Mouse (Mus musculus): Measurements from ENCODE around the gene Hoxc9. TPM values are rescaled to one million over a fixed set of nuclear protein-coding genes. Genes with fewer than 3 reads are reported as not detected.

Gene Hoxc9
- polyA plus RNA-seq, 1 experiment, result 5.5 TPM

- Histone ChIP-seq H3K27ac (ENCODE audit: insufficient read depth, low read depth, low read length) (no peak overlapping the region), H3K4me3 (ENCODE audit: insufficient read depth, low read depth, low read length) (no peak overlapping the region), H3K27me3 (replicated peaks; ENCODE audit: control insufficient read depth, insufficient read depth, low read length) (peaks cover 20% of the 10 kb centered on the region), H3K36me3 (ENCODE audit: control insufficient read depth, insufficient read depth, low read length) (no peaks in the 10 kb centered on the region), H3K4me1 (ENCODE audit: control insufficient read depth, insufficient read depth, low read length) (no peaks in the 10 kb centered on the region)
- 4% methylated on average over 50 of the region's 50 CpGs for WGBS
- no peak for DNase-seq
- no peak for TF ChIP-seq CTCF (conservative IDR thresholded peaks at IDR 0.05; ENCODE audit: insufficient read depth, insufficient read length, low read depth, low read length)
- no peak for TF ChIP-seq POLR2A (IDR thresholded peaks at IDR 0.05; ENCODE audit: low read depth, low read length)
Observed at GRCm38 (mm10) chr15:102937036-102937666, 39.1 kb upstream of the Hoxc9 start.

GRCm38 (mm10) chr15:102939256-102940155 lies 36.7 kb upstream of the Hoxc9 start:
- 8% methylated on average over 34 of the region's 34 CpGs for WGBS
- DNase-seq, result no peak
- no peaks in the 10 kb centered on the region for H3K36me3 ChIP-seq (ENCODE audit: control insufficient read depth, insufficient read depth, low read length)
- no peak for TF ChIP-seq POLR2A (IDR thresholded peaks at IDR 0.05; ENCODE audit: low read depth, low read length)
- no peak for TF ChIP-seq CTCF (conservative IDR thresholded peaks at IDR 0.05; ENCODE audit: insufficient read depth, insufficient read length, low read depth, low read length)
- no peak overlapping the region for H3K27ac ChIP-seq (ENCODE audit: insufficient read depth, low read depth, low read length)
- H3K27me3 ChIP-seq (replicated peaks; ENCODE audit: control insufficient read depth, insufficient read depth, low read length), result peaks cover 20% of the 10 kb centered on the region
- H3K4me1 ChIP-seq (ENCODE audit: control insufficient read depth, insufficient read depth, low read length), result no peaks in the 10 kb centered on the region
- no peak overlapping the region for H3K4me3 ChIP-seq (ENCODE audit: insufficient read depth, low read depth, low read length)

GRCm38 (mm10) chr15:102942739-102943467 lies 33.3 kb upstream of the Hoxc9 start:
- WGBS, result 3% methylated on average over 53 of the region's 53 CpGs
- TF ChIP-seq POLR2A (IDR thresholded peaks at IDR 0.05; ENCODE audit: low read depth, low read length) (no peak), CTCF (conservative IDR thresholded peaks at IDR 0.05; ENCODE audit: insufficient read depth, insufficient read length, low read depth, low read length) (no peak)
- peaks cover 14% of the 10 kb centered on the region for H3K27me3 ChIP-seq (replicated peaks; ENCODE audit: control insufficient read depth, insufficient read depth, low read length)
- H3K36me3 ChIP-seq (ENCODE audit: control insufficient read depth, insufficient read depth, low read length), result no peaks in the 10 kb centered on the region
- H3K4me3 ChIP-seq (ENCODE audit: insufficient read depth, low read depth, low read length), result no peak overlapping the region
- DNase-seq, result no peak
- no peak overlapping the region for H3K27ac ChIP-seq (ENCODE audit: insufficient read depth, low read depth, low read length)
- no peaks in the 10 kb centered on the region for H3K4me1 ChIP-seq (ENCODE audit: control insufficient read depth, insufficient read depth, low read length)

GRCm38 (mm10) chr15:102943468-102943813 lies 32.8 kb upstream of the Hoxc9 start:
- Histone ChIP-seq H3K27ac (ENCODE audit: insufficient read depth, low read depth, low read length) (no peak overlapping the region), H3K36me3 (ENCODE audit: control insufficient read depth, insufficient read depth, low read length) (no peaks in the 10 kb centered on the region), H3K4me1 (ENCODE audit: control insufficient read depth, insufficient read depth, low read length) (no peaks in the 10 kb centered on the region), H3K4me3 (ENCODE audit: insufficient read depth, low read depth, low read length) (no peak overlapping the region), H3K27me3 (replicated peaks; ENCODE audit: control insufficient read depth, insufficient read depth, low read length) (peaks cover 10% of the 10 kb centered on the region)
- DNase-seq, result no peak
- no peak for TF ChIP-seq POLR2A (IDR thresholded peaks at IDR 0.05; ENCODE audit: low read depth, low read length)
- TF ChIP-seq CTCF (conservative IDR thresholded peaks at IDR 0.05; ENCODE audit: insufficient read depth, insufficient read length, low read depth, low read length), result no peak
- WGBS, result 30% methylated on average over 5 of the region's 5 CpGs

- H3K27me3 ChIP-seq (replicated peaks; ENCODE audit: control insufficient read depth, insufficient read depth, low read length), result peaks cover 10% of the 10 kb centered on the region
- WGBS, result 31% methylated on average over 22 of the region's 22 CpGs
- no peak overlapping the region for H3K4me3 ChIP-seq (ENCODE audit: insufficient read depth, low read depth, low read length)
- no peak for TF ChIP-seq CTCF (conservative IDR thresholded peaks at IDR 0.05; ENCODE audit: insufficient read depth, insufficient read length, low read depth, low read length)
- no peak for TF ChIP-seq POLR2A (IDR thresholded peaks at IDR 0.05; ENCODE audit: low read depth, low read length)
- H3K4me1 ChIP-seq (ENCODE audit: control insufficient read depth, insufficient read depth, low read length), result no peaks in the 10 kb centered on the region
- no peak for DNase-seq
- H3K36me3 ChIP-seq (ENCODE audit: control insufficient read depth, insufficient read depth, low read length), result no peaks in the 10 kb centered on the region
- no peak overlapping the region for H3K27ac ChIP-seq (ENCODE audit: insufficient read depth, low read depth, low read length)
Observed at GRCm38 (mm10) chr15:102945185-102946077, 30.8 kb upstream of the Hoxc9 start.

GRCm38 (mm10) chr15:102947276-102947675 lies 29.0 kb upstream of the Hoxc9 start:
- H3K27me3 ChIP-seq (replicated peaks; ENCODE audit: control insufficient read depth, insufficient read depth, low read length), result peaks cover 10% of the 10 kb centered on the region
- 36% methylated on average over 9 of the region's 9 CpGs for WGBS
- TF ChIP-seq CTCF (conservative IDR thresholded peaks at IDR 0.05; ENCODE audit: insufficient read depth, insufficient read length, low read depth, low read length) (no peak), POLR2A (IDR thresholded peaks at IDR 0.05; ENCODE audit: low read depth, low read length) (no peak)

More at GRCm38 (mm10) chr15:102947276-102947675, 29.0 kb upstream of the Hoxc9 start:
- H3K27ac ChIP-seq (ENCODE audit: insufficient read depth, low read depth, low read length), result no peak overlapping the region
- H3K4me3 ChIP-seq (ENCODE audit: insufficient read depth, low read depth, low read length), result no peak overlapping the region
- no peak for DNase-seq
- H3K36me3 ChIP-seq (ENCODE audit: control insufficient read depth, insufficient read depth, low read length), result no peaks in the 10 kb centered on the region
- no peaks in the 10 kb centered on the region for H3K4me1 ChIP-seq (ENCODE audit: control insufficient read depth, insufficient read depth, low read length)
